Mouse (Mus musculus) bone marrow, adult 2 months (tissue): Measurements from ENCODE around the gene Phactr2.

Experiments
- CTCF ChIP-seq: fragments of 200-500 bp; IDR thresholded peaks from 2 replicates; pipeline ENCODE4 v1.5.1; 2011; ENCODE audit warnings: low read length, control low read depth; ENCODE audit not compliant: control insufficient read depth, insufficient read depth
- POLR2A ChIP-seq: fragments of 200-500 bp; IDR thresholded peaks from 2 replicates; pipeline ENCODE4 v1.6.1; 2011; ENCODE audit warnings: low read depth, mild to moderate bottlenecking, control low read depth, low read length, borderline replicate concordance; ENCODE audit not compliant: control insufficient read depth

DNA sequence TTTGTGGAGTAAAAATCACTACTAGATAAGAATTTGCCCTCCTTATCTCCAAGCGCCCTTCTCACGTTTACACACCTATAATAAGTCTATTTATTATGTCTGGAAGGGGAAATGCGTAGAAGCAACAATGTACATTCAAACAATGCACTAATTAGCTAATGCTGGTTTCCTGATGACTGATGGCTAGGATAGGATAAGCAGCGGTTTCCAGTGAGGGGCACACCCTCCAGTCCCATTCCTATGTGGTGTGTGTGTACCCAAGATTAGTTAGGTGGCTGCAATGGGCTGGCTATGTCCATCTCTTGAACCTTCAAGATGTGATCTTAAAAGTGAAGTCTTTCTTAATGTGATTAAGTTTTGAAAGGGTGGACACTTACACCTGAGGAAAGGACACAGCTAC, 47.6 kb upstream of the Phactr2 start:
- TF ChIP-seq CTCF (no peak), POLR2A (no peak)
